In the genomic region with DNA sequence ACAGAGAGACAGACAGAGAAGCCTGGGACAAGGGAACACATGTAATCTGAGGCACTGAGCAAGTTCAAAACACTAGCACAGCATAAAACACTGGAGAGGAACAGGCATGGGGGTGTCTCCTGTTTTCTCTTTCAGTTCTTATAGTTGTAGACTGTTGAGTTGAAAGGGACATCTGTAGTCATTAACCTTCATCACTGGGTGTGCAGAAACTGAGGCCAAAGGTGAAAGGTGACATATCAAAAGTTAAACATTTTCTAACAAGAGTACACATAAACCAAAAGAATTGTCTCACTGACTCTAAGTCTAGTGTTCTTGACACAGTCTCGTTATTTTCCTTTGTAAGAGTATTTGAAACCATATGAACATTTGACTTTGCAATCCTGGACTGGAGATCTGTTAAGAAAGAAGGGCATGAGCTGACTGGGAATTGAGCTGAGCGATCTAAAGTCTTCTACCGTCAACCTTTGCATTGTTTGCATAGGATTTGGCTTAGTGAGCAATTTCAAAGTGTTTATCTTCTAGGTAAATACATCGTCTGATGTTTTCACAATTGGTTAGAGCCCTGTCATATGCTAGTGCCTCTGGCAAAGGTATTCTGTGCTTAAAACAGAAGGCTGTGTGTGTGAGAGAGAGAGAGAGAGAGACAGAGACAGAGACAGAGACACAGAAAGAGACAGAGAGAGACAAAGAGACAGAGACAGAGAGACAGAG, we compare ENCODE assay signal across 20 mouse cellular contexts.
DNase-seq lines count a peak whose midpoint lies in the region; ATAC-seq and TF ChIP-seq lines count a peak whose summit lies in the region.
"Had no signal": no experiment of that assay in that cellular context is flagged by ENCODE, and none has a peak within 500 bp of the region (broad histone marks: within the 10 kb centered on the region; RNA-seq: fewer than 3 reads in every experiment).

No protein-coding gene starts in this region.

- H3K9ac ChIP-seq in midbrain, embryonic 11.5 days (ENCODE audit: low read length), result no peak overlapping the region
- H3K9ac ChIP-seq in midbrain, embryonic 13.5 days (replicated peaks), result no peak overlapping the region
- H3K9ac ChIP-seq: embryonic facial prominence, embryonic 12.5 days; forebrain, embryonic 15.5 days had no signal

- 46% methylated on average over 4 of the region's 4 CpGs for WGBS in kidney, adult 2 months
- WGBS in midbrain, embryonic 11.5 days, result 65% methylated on average over 4 of the region's 4 CpGs
- 66% methylated on average over 4 of the region's 4 CpGs for WGBS in midbrain, embryonic 13.5 days

- no peaks in the 10 kb centered on the region for H3K9me3 ChIP-seq in midbrain, embryonic 11.5 days (ENCODE audit: control insufficient read depth, low read length)
- no peaks in the 10 kb centered on the region for H3K9me3 ChIP-seq in midbrain, embryonic 13.5 days
- H3K9me3 ChIP-seq: embryonic facial prominence, embryonic 12.5 days; forebrain, embryonic 15.5 days; heart, embryonic 10.5 days had no signal

- H3K36me3 ChIP-seq in kidney, adult 2 months (ENCODE audit: control insufficient read depth, insufficient read depth, low read length), result no peaks in the 10 kb centered on the region
- H3K36me3 ChIP-seq in midbrain, embryonic 11.5 days (ENCODE audit: control insufficient read depth, insufficient read depth, low read length), result no peaks in the 10 kb centered on the region
- H3K36me3 ChIP-seq in midbrain, embryonic 13.5 days, result no peaks in the 10 kb centered on the region
- H3K36me3 ChIP-seq: embryonic facial prominence, embryonic 12.5 days; forebrain, embryonic 15.5 days; heart, embryonic 10.5 days had no signal

- no peak for ATAC-seq in midbrain, embryonic 11.5 days (ENCODE audit: low FRiP score)
- no peak for ATAC-seq in midbrain, embryonic 13.5 days
- ATAC-seq: activated CD4-positive, CD25-positive, alpha-beta regulatory T cell, adult 4 months; forebrain, embryonic 15.5 days; Patski had no signal

- H3K27me3 ChIP-seq in kidney, adult 2 months (replicated peaks; ENCODE audit: control insufficient read depth, insufficient read depth, low read length), result no peaks in the 10 kb centered on the region
- H3K27me3 ChIP-seq in midbrain, embryonic 11.5 days (ENCODE audit: control insufficient read depth, insufficient read depth, low read length), result no peaks in the 10 kb centered on the region
- no peaks in the 10 kb centered on the region for H3K27me3 ChIP-seq in midbrain, embryonic 13.5 days
- H3K27me3 ChIP-seq: embryonic facial prominence, embryonic 12.5 days; forebrain, embryonic 15.5 days; Patski had no signal

- no peak for TF ChIP-seq CTCF in kidney, adult 2 months (conservative IDR thresholded peaks at IDR 0.05; ENCODE audit: insufficient read depth, insufficient read length, low read depth, low read length)

- H3K4me2 ChIP-seq in midbrain, embryonic 11.5 days, result no peak overlapping the region
- H3K4me2 ChIP-seq in midbrain, embryonic 13.5 days (replicated peaks), result no peak overlapping the region
- H3K4me2 ChIP-seq: embryonic facial prominence, embryonic 12.5 days; forebrain, embryonic 15.5 days had no signal

- no peak for TF ChIP-seq POLR2A in kidney, adult 2 months (IDR thresholded peaks at IDR 0.05; ENCODE audit: low read depth, low read length)

- H3K4me3 ChIP-seq in kidney, adult 2 months (ENCODE audit: insufficient read depth, low read depth, low read length), result no peak overlapping the region
- no peak overlapping the region for H3K4me3 ChIP-seq in midbrain, embryonic 11.5 days (ENCODE audit: low read depth, low read length)
- H3K4me3 ChIP-seq in midbrain, embryonic 13.5 days (replicated peaks), result no peak overlapping the region
- H3K4me3 ChIP-seq: embryonic facial prominence, embryonic 12.5 days; forebrain, embryonic 15.5 days; heart, embryonic 10.5 days had no signal

- peak overlapping the region; percentile 91 for H3K27ac ChIP-seq in kidney, adult 2 months (ENCODE audit: insufficient read depth, low read depth, low read length)
- H3K27ac ChIP-seq in midbrain, embryonic 11.5 days (ENCODE audit: low read depth, low read length), result no peak overlapping the region
- H3K27ac ChIP-seq in midbrain, embryonic 13.5 days, result no peak overlapping the region
- H3K27ac ChIP-seq: embryonic facial prominence, embryonic 12.5 days; forebrain, embryonic 15.5 days; heart, embryonic 10.5 days had no signal

- DNase-seq in kidney, adult 2 months, result peak; percentile 85
- DNase-seq in kidney, adult 18-20 months, result no peak
- DNase-seq in kidney, postnatal 14 days, result peak; percentile 28
- DNase-seq in kidney, postnatal 25 days, result no peak
- DNase-seq in midbrain, embryonic 11.5 days (ENCODE audit: low spot score, missing footprints), result peak; percentile 78
- peak; percentile 68 for DNase-seq in yolk sac, embryonic 10.5 days (ENCODE audit: low spot score)
- DNase-seq: adrenal gland, postnatal 14 days; cerebellum, adult 11-12 months; cerebellum, adult 9-10 months; cerebellum, postnatal 25 days; gastrocnemius, postnatal 36 days; heart, adult 18-20 months; heart, postnatal 10 days; heart, postnatal 4 days had no signal

- H3K4me1 ChIP-seq in kidney, adult 2 months (ENCODE audit: control insufficient read depth, insufficient read depth, low read length), result peaks cover 12% of the 10 kb centered on the region
- no peaks in the 10 kb centered on the region for H3K4me1 ChIP-seq in midbrain, embryonic 11.5 days (ENCODE audit: control insufficient read depth, insufficient read depth, low read length)
- H3K4me1 ChIP-seq in midbrain, embryonic 13.5 days (replicated peaks), result no peaks in the 10 kb centered on the region
- H3K4me1 ChIP-seq: forebrain, embryonic 15.5 days; heart, embryonic 10.5 days had no signal

Comparison
In these comparisons a context has a peak if more than half of its experiments do, and no peak if none do; other contexts are left out.
1. DNase-seq: peak in kidney, adult 2 months (single experiment), kidney, postnatal 14 days (single experiment), midbrain, embryonic 11.5 days (single experiment) and yolk sac, embryonic 10.5 days (single experiment); none in kidney, adult 18-20 months (single experiment) and kidney, postnatal 25 days (0 of 2).